8 mouse cellular contexts compared by ENCODE assay signal in the genomic region with DNA sequence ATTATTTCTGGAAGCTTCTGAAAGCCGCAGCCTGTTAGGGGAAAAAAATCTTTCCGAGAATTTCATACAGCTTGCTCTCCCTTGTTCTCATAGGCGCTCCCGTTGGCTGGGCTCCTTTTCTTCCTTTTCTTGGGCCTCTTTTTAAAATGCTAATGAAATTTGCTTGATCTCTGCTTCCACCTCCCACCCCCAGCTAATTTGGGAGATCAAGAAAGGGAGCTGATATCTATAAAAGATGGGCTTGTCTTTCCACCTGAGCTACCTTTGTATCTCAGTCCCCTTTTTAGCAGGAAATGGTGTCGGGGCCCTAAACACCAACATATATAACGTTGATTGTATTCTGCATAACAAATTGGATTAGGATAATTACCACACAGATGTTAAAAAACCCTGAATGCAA.
DNase-seq lines count a peak whose midpoint lies in the region; ATAC-seq and TF ChIP-seq lines count a peak whose summit lies in the region.

No protein-coding gene starts in this region.

- no peak for TF ChIP-seq POLR2A in cerebellum, adult 2 months (IDR thresholded peaks at IDR 0.05; ENCODE audit: borderline replicate concordance, insufficient read depth, low read length)

- DNase-seq in cerebellum, adult 2 months, result no peak
- DNase-seq in cerebellum, postnatal 36 days, result no peak
- peak; percentile 22 for DNase-seq in CD4-positive helper T cell, adult 2 months (ENCODE audit: low read depth, low spot score)
- peak; percentile 57 for DNase-seq in forebrain, postnatal 0 days
- no peak for DNase-seq in layer of hippocampus, adult 9-10 months (ENCODE audit: low spot score)
- DNase-seq in yolk sac, embryonic 10.5 days (ENCODE audit: low spot score), result no peak
- no peak for DNase-seq in layer of hippocampus, adult 18-20 months (ENCODE audit: low spot score in 2 of 2)

- ATAC-seq in forebrain, postnatal 0 days, result peak; percentile 38
- ATAC-seq in liver, embryonic 16.5 days (ENCODE audit: low read depth), result no peak

- no peaks in the 10 kb centered on the region for H3K9me3 ChIP-seq in forebrain, postnatal 0 days (ENCODE audit: low read length)
- no peaks in the 10 kb centered on the region for H3K9me3 ChIP-seq in liver, embryonic 16.5 days (replicated peaks; ENCODE audit: control insufficient read depth, low read length)

- H3K9ac ChIP-seq in forebrain, postnatal 0 days, result peak overlapping the region; percentile 35
- no peak overlapping the region for H3K9ac ChIP-seq in liver, embryonic 16.5 days (ENCODE audit: low read depth, low read length)

- no peaks in the 10 kb centered on the region for H3K36me3 ChIP-seq in forebrain, postnatal 0 days (ENCODE audit: insufficient read depth)
- no peaks in the 10 kb centered on the region for H3K36me3 ChIP-seq in liver, embryonic 16.5 days (ENCODE audit: control insufficient read depth, insufficient read depth)

- H3K27me3 ChIP-seq in cerebellum, adult 2 months (ENCODE audit: control insufficient read depth, insufficient read depth, low read length), result no peaks in the 10 kb centered on the region
- H3K27me3 ChIP-seq in forebrain, postnatal 0 days (ENCODE audit: insufficient read depth, low read length), result no peaks in the 10 kb centered on the region
- H3K27me3 ChIP-seq in liver, embryonic 16.5 days (ENCODE audit: control insufficient read depth, insufficient read depth, low read depth, low read length), result no peaks in the 10 kb centered on the region; the same call in 1 of the 2 replicates

- WGBS in cerebellum, adult 2 months, result 35% methylated on average over 6 of the region's 6 CpGs
- WGBS in forebrain, postnatal 0 days, result 31% methylated on average over 6 of the region's 6 CpGs
- WGBS in liver, embryonic 16.5 days (ENCODE audit: insufficient replicate concordance), result 39% methylated on average over 6 of the region's 6 CpGs

- H3K4me1 ChIP-seq in cerebellum, adult 2 months (ENCODE audit: control insufficient read depth, insufficient read depth, low read length), result no peaks in the 10 kb centered on the region
- no peaks in the 10 kb centered on the region for H3K4me1 ChIP-seq in forebrain, postnatal 0 days (ENCODE audit: insufficient read depth)
- H3K4me1 ChIP-seq in liver, embryonic 16.5 days (ENCODE audit: control insufficient read depth, low read depth, low read length), result no peaks in the 10 kb centered on the region

- no peak for TF ChIP-seq CTCF in cerebellum, adult 2 months (IDR thresholded peaks at IDR 0.05; ENCODE audit: borderline replicate concordance, insufficient read depth, low read depth, low read length)
- TF ChIP-seq CTCF in forebrain, postnatal 0 days (IDR thresholded peaks at IDR 0.05; ENCODE audit: low read depth), result no peak

- peak overlapping the region; percentile 38 for H3K4me2 ChIP-seq in forebrain, postnatal 0 days (ENCODE audit: low read depth)
- H3K4me2 ChIP-seq in liver, embryonic 16.5 days (ENCODE audit: low read depth, low read length), result peak overlapping the region; percentile 43; the same call in 1 of the 2 replicates

- peak overlapping the region; percentile 47 for H3K4me3 ChIP-seq in cerebellum, adult 2 months (replicated peaks; ENCODE audit: insufficient read depth, low read depth, low read length)
- H3K4me3 ChIP-seq in forebrain, postnatal 0 days (ENCODE audit: low read depth, low read length), result peak overlapping the region; percentile 19; the same call in 1 of the 2 replicates
- H3K4me3 ChIP-seq in liver, embryonic 16.5 days (ENCODE audit: low read depth, low read length), result no peak overlapping the region

- H3K27ac ChIP-seq in cerebellum, adult 2 months (ENCODE audit: insufficient read depth, low read length), result no peak overlapping the region
- H3K27ac ChIP-seq in forebrain, postnatal 0 days (ENCODE audit: low read depth, low read length), result peak overlapping the region; percentile 83
- no peak overlapping the region for H3K27ac ChIP-seq in liver, embryonic 16.5 days (ENCODE audit: low read length)

Comparison
In these comparisons a context has a peak if more than half of its experiments do, and no peak if none do; other contexts are left out.
1. DNase-seq: peak in CD4-positive helper T cell, adult 2 months (single experiment) and forebrain, postnatal 0 days (single experiment); none in cerebellum, adult 2 months (0 of 2), cerebellum, postnatal 36 days (0 of 2), layer of hippocampus, adult 9-10 months (single experiment), yolk sac, embryonic 10.5 days (single experiment) and layer of hippocampus, adult 18-20 months (0 of 2).